Mouse (Mus musculus) myocyte (in vitro differentiated cells): ENCODE data around the gene Lrfn3. TPM values are rescaled to one million over a fixed set of nuclear protein-coding genes. Genes with fewer than 3 reads are reported as not detected.

Experiments used
- H3K27me3 ChIP-seq: one replicate; pipeline ENCODE4 v1.6.1; 2011; ENCODE audit not compliant: control insufficient read depth, insufficient read depth, insufficient read length
- H3K36me3 ChIP-seq: one replicate; pipeline ENCODE4 v1.6.1; 2011; ENCODE audit not compliant: control insufficient read depth, insufficient read depth
- H3K4me2 ChIP-seq: one replicate; pipeline ENCODE4 v1.6.1; 2011; ENCODE audit warnings: low read depth, control low read depth
- H3K4me3 ChIP-seq: one replicate; pipeline ENCODE4 v1.5.1; 2011; ENCODE audit warnings: mild to moderate bottlenecking, control low read depth, moderate library complexity
- H3K79me2 ChIP-seq: one replicate; pipeline ENCODE4 v1.6.1; 2011; ENCODE audit not compliant: control insufficient read depth, insufficient read depth
- H3ac ChIP-seq: one replicate; pipeline ENCODE4 v1.6.1; 2011; ENCODE audit not compliant: control insufficient read depth, insufficient read length
- CEBPB ChIP-seq: IDR thresholded peaks from 2 replicates; pipeline ENCODE4 v1.6.1; 2011; ENCODE audit warnings: mild to moderate bottlenecking, moderate library complexity; ENCODE audit not compliant: poor library complexity, insufficient read depth, severe bottlenecking
- E2F4 ChIP-seq: IDR thresholded peaks from one replicate; pipeline ENCODE4 v1.6.1; 2011; ENCODE audit warnings: mild to moderate bottlenecking, control low read depth, moderate library complexity; ENCODE audit not compliant: insufficient read depth
- MAX ChIP-seq: IDR thresholded peaks from one replicate; pipeline ENCODE4 v1.6.1; 2011; ENCODE audit warnings: low read depth, mild to moderate bottlenecking, control low read depth
- MYOD1 ChIP-seq, 3 experiments: IDR thresholded peaks; one replicate each; pipeline ENCODE4 v1.6.1; 2011; ENCODE audit warnings: control low read depth in 2 of 3, low read depth in 2 of 3, mild to moderate bottlenecking in 2 of 3, moderate library complexity in 1 of 3; ENCODE audit not compliant: insufficient read length in 2 of 3, control insufficient read depth in 1 of 3
- MYOG ChIP-seq, 3 experiments: IDR thresholded peaks; one replicate each; pipeline ENCODE4 v1.6.1; 2011; ENCODE audit warnings: control low read depth in 2 of 3, low read depth in 2 of 3, mild to moderate bottlenecking in 2 of 3; ENCODE audit not compliant: insufficient read length in 2 of 3, control insufficient read depth in 1 of 3, insufficient read depth in 1 of 3
- POLR2A ChIP-seq: IDR thresholded peaks from one replicate; pipeline ENCODE4 v1.6.1; 2011; ENCODE audit warnings: low read depth, mild to moderate bottlenecking, control low read depth, moderate library complexity; ENCODE audit not compliant: insufficient read length
- POLR2AphosphoS2 ChIP-seq: IDR thresholded peaks from one replicate; pipeline ENCODE4 v1.6.1; 2011; ENCODE audit warnings: low read depth, control low read depth; ENCODE audit not compliant: insufficient read length
- REST ChIP-seq: IDR thresholded peaks from one replicate; pipeline ENCODE4 v1.6.1; 2011; ENCODE audit warnings: mild to moderate bottlenecking, control low read depth, moderate library complexity; ENCODE audit not compliant: insufficient read depth, insufficient read length
- SRF ChIP-seq: IDR thresholded peaks from one replicate; pipeline ENCODE4 v1.6.1; 2011; ENCODE audit warnings: low read depth; ENCODE audit not compliant: control insufficient read depth, insufficient read length
- TCF12 ChIP-seq: IDR thresholded peaks from one replicate; pipeline ENCODE4 v1.6.1; 2011; ENCODE audit warnings: mild to moderate bottlenecking, control low read depth; ENCODE audit not compliant: poor library complexity, insufficient read depth, severe bottlenecking
- TCF3 ChIP-seq: IDR thresholded peaks from one replicate; pipeline ENCODE4 v1.6.1; 2011; ENCODE audit warnings: low read depth, control low read depth; ENCODE audit not compliant: insufficient read length
- USF1 ChIP-seq: IDR thresholded peaks from one replicate; pipeline ENCODE4 v1.6.1; 2011; ENCODE audit warnings: low read depth, mild to moderate bottlenecking, control low read depth, moderate library complexity
- polyA plus RNA-seq: library from polyadenylated mRNA; unstranded; fragments of >200 nt; fragmentation: generic; extraction: Trizol; gene quantifications from one replicate; pipeline ENCODE4 v1.2.1, GENCODE M21; 2012; ENCODE audit warnings: missing spikeins

The Lrfn3 gene
- polyA plus RNA-seq, 1 experiment: 0.66 TPM

DNA sequence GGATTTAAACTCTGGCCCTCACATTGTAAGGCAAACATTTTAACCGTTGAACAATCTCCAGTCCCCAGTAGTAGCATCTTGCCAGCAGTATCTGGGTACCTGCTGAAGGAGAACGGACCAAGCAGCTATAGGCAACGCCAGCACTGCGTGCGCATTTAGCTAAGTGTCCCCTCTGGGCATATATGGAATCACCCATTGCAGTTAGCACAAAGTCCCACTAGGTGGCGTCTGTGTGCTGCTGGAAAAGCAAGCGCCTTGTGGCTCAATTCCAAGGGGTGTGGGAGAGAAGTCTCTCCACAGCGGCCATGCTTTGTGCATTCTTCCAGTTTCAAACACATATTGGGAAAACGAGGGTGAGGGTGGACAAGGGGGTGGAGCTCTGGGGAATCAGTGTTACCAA is 26.2 kb downstream of the Lrfn3 start:
- TF ChIP-seq MYOG (IDR thresholded peaks at IDR 0.05; ENCODE audit: control insufficient read depth in 1 of 3, insufficient read depth in 1 of 3, insufficient read length in 2 of 3, low read depth in 2 of 3) (no peak), E2F4 (no peak), POLR2A (no peak), TCF3 (no peak), POLR2AphosphoS2 (no peak), MAX (no peak)
- Histone ChIP-seq H3K79me2 (no peaks in the 10 kb centered on the region), H3ac (no peak overlapping the region), H3K27me3 (peaks cover 37% of the 10 kb centered on the region), H3K4me3 (no peak overlapping the region), H3K36me3 (no peaks in the 10 kb centered on the region), H3K4me2 (no peak overlapping the region)

DNA sequence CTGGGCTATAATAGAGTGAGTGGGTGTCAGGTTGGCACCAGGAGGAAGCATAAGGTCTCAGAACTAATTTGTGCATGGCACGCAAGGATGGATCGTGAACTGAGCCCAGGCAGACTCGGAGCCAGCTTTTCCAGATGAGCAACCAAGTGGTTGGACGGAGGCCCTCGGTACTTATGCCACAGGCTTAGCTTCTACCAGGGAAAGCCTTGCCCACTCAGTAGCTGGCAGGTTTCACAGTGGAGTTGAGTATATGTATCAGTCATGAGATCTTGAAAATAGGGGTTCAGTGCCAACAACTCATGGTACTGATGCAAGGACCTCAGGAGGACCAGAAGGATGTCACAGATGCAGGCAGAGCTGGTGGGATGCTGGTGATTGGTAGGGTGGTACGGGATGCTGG is 26.9 kb downstream of the Lrfn3 start:
- no peak overlapping the region for H3K4me3 ChIP-seq
- no peaks in the 10 kb centered on the region for H3K79me2 ChIP-seq
- TF ChIP-seq CEBPB (no peak), E2F4 (no peak), MAX (no peak)
- no peak overlapping the region for H3K4me2 ChIP-seq
- H3K27me3 ChIP-seq: peaks cover 37% of the 10 kb centered on the region
- no peak overlapping the region for H3ac ChIP-seq
- no peaks in the 10 kb centered on the region for H3K36me3 ChIP-seq

DNA sequence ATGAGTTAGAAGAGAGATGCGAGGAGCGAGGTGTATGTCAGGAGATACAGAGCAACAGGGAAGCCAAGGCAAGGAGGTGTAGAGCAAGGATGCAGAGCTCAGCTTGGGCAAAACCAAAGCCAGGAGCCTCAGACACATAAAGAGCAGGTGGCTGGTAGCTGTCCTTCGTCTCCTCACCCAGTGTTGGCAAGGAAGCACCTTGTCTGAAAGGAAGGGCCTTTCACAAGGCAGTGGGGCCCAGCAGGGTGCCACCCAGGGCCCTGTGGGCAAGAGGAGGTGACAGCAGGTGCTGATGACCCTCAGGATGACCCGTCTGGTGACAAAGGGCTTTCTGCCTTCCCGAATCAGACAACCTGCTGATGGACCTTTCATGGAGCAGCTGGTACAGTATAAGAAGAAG is 28.0 kb downstream of the Lrfn3 start:
- Histone ChIP-seq H3K4me2 (no peak overlapping the region), H3K36me3 (no peaks in the 10 kb centered on the region), H3ac (no peak overlapping the region), H3K27me3 (peaks cover 37% of the 10 kb centered on the region), H3K4me3 (no peak overlapping the region), H3K79me2 (no peaks in the 10 kb centered on the region)
- TF ChIP-seq CEBPB (no peak), REST (no peak), POLR2AphosphoS2 (no peak), MYOG (IDR thresholded peaks at IDR 0.05; ENCODE audit: control insufficient read depth in 1 of 3, insufficient read depth in 1 of 3, insufficient read length in 2 of 3, low read depth in 2 of 3) (no peak), MYOD1 (IDR thresholded peaks at IDR 0.05; ENCODE audit: control insufficient read depth in 1 of 3, insufficient read length in 2 of 3, low read depth in 2 of 3) (no peak), TCF3 (no peak)

DNA sequence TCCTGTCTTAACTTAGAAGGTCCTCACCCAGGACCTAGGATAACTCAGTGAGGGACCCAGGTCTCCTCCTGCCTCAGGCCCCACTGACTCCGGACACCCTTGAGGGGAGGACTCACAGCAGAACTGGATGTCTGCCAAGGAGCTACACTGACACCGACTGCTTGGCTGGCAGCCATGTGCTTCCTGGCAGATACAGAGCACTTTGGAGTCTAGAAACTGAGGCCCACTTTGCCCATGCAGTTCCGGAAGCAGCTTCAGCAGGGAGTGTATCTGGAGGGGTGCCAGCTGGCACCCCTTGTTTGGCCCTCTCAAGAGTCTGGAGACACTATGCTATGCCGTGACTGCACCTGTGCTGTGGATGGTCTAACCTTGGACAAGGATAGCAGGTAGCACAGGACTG is 29.1 kb downstream of the Lrfn3 start:
- Histone ChIP-seq H3ac (no peak overlapping the region), H3K4me2 (no peak overlapping the region), H3K79me2 (no peaks in the 10 kb centered on the region), H3K36me3 (no peaks in the 10 kb centered on the region), H3K27me3 (peaks cover 26% of the 10 kb centered on the region), H3K4me3 (no peak overlapping the region)
- TF ChIP-seq CEBPB: no peak
- TF ChIP-seq POLR2A: no peak
- TF ChIP-seq POLR2AphosphoS2: no peak
- TF ChIP-seq TCF12: no peak
- TF ChIP-seq MYOD1 (IDR thresholded peaks at IDR 0.05; ENCODE audit: control insufficient read depth in 1 of 3, insufficient read length in 2 of 3, low read depth in 2 of 3): no peak
- no peak for TF ChIP-seq SRF
- no peak for TF ChIP-seq TCF3
- TF ChIP-seq USF1: no peak
- no peak for TF ChIP-seq REST
- TF ChIP-seq MAX: no peak
- TF ChIP-seq E2F4: no peak
- no peak for TF ChIP-seq MYOG (IDR thresholded peaks at IDR 0.05; ENCODE audit: control insufficient read depth in 1 of 3, insufficient read depth in 1 of 3, insufficient read length in 2 of 3, low read depth in 2 of 3)

DNA sequence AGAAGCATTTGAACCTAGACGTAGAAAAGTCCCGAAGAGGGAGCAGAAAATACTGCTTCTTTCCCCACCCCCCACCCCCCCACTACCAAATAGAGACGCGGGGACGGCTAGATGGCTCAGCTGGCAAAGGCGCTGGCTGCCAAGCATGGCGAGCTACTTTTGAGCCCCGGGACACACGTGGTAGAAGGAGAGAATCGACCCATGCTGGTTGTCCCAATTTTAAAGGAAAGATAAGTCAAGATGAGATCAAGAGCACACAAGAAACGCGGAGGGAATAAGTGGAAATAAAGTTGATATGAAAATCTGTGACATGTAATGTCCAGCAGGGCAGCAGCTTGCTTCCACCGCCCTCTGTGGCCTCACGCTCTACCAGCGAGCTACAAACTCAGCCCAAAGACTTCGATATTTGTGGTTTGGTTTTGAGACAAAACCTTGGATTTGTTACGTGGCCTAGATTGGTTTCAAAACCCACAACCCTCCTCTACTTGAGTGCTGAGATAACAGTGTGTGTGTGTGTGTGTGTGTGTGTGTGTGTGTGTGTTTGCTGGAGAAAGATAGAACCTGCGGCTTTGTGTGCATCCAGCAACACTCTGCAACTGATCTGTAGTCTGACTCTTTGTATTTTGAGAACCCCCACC is 29.8 kb downstream of the Lrfn3 start:
- Histone ChIP-seq H3K27me3 (peaks cover 26% of the 10 kb centered on the region), H3K4me3 (no peak overlapping the region), H3ac (no peak overlapping the region), H3K79me2 (no peaks in the 10 kb centered on the region), H3K4me2 (no peak overlapping the region), H3K36me3 (no peaks in the 10 kb centered on the region)
- no peak for TF ChIP-seq TCF3
- no peak for TF ChIP-seq POLR2A
- TF ChIP-seq E2F4: no peak
- TF ChIP-seq MYOG (IDR thresholded peaks at IDR 0.05; ENCODE audit: control insufficient read depth in 1 of 3, insufficient read depth in 1 of 3, insufficient read length in 2 of 3, low read depth in 2 of 3): no peak
- no peak for TF ChIP-seq SRF

DNA sequence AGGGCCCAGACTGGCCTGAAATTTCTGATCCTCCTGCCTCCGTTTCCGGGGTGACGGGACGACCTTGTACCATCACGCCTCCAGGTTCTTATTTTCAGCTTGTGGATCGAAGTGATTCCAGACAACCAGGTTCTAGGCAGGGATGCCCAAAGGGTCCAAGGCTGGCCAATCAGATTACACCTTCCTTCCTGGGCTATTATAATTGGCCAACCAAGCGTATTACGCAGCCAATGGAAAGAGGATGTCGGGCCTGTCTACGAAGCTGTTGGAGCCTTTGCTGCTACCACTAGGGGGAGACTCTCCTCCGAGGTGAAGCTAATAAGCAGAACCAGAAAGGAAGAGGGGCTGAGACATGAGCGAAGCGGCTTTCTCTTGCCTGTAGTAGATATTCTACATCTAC is 30.7 kb downstream of the Lrfn3 start:
- Histone ChIP-seq H3K4me2 (no peak overlapping the region), H3K27me3 (peaks cover 32% of the 10 kb centered on the region), H3K36me3 (no peaks in the 10 kb centered on the region), H3ac (no peak overlapping the region), H3K4me3 (no peak overlapping the region), H3K79me2 (no peaks in the 10 kb centered on the region)
- no peak for TF ChIP-seq MAX
- no peak for TF ChIP-seq TCF12
- no peak for TF ChIP-seq TCF3
- no peak for TF ChIP-seq REST
- no peak for TF ChIP-seq POLR2A
- no peak for TF ChIP-seq SRF
- no peak for TF ChIP-seq MYOD1 (IDR thresholded peaks at IDR 0.05; ENCODE audit: control insufficient read depth in 1 of 3, insufficient read length in 2 of 3, low read depth in 2 of 3)
- TF ChIP-seq USF1: no peak
- TF ChIP-seq POLR2AphosphoS2: no peak
- no peak for TF ChIP-seq E2F4
- no peak for TF ChIP-seq CEBPB
- TF ChIP-seq MYOG (IDR thresholded peaks at IDR 0.05; ENCODE audit: control insufficient read depth in 1 of 3, insufficient read depth in 1 of 3, insufficient read length in 2 of 3, low read depth in 2 of 3): no peak
